Mouse (Mus musculus): ENCODE results near the gene Olfr648.

Gene Olfr648

DNA sequence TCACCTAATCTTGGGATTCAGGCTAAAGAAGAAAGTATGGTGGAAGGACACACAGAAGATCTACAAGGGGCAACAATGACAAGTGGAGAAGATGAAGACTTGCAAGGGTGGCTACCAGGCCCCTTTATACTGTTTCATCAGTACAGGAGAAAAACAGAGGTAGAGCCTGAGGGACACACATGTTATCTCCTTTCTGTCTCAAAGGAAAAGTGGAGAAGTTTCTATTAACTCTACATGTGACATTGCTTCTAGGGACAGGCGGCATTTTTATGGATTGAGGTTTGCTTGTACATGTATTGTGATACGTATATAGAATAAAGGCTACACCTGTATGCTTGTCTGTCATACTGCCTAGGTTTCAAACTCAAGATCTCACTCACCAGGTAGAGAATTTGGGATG, at the start of gene Olfr648:
TSS of gene Olfr648 (minus strand) at position 101 of the 400 bp plus-strand sequence.
- no peak for DNase-seq (ENCODE audit: low spot score)

DNA sequence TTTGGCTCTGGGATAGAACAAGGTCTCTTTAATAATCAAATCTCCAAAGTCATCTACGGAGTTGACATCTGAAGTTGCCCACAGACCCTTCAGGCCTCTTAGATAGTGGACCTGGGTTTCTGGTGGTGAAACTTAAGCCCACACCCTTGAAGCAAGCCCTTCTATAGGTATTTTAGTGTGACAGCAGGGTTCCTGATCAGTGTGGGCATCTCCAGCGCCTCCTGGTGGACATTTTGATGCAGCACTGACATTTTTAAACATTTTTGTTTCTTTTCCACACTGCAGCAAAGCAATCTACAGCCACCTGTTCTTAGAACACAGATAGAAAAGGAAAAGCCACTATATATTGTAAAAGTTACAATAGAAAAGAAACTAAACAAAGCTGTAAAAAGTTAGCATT, 48.0 kb upstream of the Olfr648 start:
- no peak for DNase-seq (ENCODE audit: low spot score)

DNA sequence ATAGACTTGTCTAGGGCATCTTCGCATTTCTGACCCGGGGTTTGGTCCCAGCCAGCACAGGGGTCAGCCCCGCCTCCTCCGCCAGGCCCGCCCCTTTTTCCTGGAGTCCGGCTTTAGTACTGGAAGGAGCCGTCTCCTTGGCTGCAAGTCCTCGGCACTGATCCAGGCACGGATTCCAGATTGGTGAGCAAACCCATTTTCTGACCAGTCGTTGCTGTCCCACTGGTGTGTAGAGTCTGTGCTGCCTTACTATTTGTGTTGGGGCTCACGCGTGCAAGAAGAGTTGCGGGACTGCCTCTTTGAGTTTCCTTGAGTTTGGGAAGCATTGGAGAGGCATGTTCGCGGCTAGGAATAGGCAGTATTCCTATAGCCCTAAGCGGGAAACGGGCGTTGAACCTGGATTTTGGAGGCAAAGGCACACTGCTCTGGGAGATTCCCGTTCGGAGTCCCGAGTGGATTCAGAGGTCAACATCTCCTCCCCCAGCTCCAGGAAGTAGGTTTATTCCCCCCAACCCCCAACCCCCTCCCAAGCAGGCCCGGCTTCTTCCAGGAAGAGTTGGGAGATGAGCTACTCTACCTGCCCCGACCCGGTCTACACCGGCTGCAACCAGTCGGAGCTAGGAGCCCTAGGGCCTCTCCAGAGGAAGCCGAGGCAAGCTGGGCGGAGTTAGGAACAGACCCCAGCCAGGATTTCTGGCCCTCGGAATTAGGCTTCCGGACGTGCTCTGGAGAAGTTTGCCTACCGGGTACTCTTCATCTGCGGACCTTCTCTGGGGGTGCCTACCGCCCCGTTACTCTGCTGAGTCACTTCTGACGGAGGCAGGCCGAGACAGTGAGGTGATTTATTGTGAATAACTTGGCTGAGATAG, 35.7 kb upstream of the Olfr648 start, which contains the start of gene Trim6:
TSS of gene Trim6 (plus strand) at position 93 of the 869 bp plus-strand sequence.
- DNase-seq (ENCODE audit: low spot score) = peak; percentile 73

DNA sequence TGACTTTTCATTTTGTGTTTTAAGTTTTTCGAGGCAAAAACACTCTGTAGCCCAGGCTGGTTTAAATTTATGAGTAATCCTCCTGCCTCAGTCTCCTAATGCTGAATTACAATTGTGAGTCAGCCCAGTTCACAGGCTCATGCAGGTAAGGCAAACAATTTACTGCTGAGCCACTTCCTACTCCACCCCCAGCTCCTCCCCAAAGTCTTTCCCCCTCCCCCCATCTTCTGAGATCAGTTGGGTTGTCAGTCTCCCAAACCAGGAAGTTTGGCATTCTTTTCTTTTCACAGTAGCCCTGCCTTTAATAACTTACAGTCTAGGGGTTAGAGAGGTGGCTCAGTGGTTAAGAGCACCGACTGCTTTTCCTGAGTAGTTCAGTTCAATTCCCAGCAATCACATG, 34.7 kb upstream of the Olfr648 start:
- no peak for DNase-seq (ENCODE audit: low spot score)

DNA sequence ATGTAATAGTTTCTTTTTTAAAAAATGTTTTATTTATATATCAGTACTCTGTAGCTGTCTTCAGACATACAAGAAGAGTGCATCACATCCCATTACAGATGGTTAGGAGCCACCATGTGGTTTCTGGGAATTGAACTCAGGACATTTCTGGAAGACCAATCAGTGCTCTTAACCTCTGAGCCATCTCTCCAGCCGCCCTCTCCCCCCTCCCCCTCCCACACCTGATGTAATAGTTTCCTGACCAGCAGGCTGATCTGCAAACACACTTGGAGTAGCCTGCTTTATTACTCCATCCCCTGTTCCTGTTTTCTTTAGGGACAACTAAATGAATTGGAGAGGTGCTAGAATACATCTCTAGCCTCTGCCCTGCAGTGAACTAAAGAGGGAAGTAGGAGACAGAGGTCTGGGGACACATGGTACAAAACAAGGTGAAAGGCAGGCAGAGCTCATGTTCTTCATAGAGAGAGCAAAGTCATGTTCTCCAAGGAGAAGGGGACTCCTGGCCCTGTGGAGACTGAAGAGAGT, 32.9 kb upstream of the Olfr648 start:
- DNase-seq (ENCODE audit: low spot score) = no peak

DNA sequence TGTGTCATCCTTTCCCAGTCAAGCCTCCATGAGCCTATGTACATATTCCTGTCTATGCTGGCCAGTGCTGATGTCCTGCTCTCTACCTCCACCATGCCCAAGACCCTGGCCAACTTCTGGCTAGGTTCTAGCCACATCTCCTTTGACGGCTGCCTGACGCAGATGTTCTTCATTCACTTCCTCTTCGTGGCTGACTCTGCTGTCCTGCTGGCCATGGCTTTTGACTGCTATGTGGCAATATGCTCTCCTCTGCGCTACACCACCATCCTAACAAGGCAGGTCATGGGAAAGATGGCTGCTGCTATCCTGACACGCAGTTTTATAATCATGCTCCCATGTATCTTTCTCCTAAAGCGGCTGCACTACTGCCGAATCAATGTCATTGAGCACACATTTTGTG, 23.0 kb upstream of the Olfr648 start:
- DNase-seq (ENCODE audit: low spot score) = no peak

DNA sequence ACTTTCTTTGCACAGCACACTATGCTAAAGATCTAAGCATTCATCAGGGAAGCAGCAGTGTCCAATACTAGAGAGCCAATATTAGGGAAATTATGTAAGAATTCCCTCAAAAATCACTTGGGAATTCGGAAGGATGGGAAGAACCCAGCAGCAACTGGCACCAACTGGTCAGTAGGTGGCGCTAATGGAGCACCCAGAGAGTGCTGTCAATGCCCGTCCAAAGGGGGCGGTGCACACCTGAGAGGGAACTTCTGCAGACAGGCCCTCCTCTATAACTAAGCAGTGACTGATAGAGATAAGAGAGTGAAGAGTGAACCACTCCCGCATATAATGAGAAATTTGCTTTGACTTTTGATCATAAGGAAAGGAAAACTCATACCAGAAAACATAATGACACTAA, 16.6 kb upstream of the Olfr648 start:
- DNase-seq (ENCODE audit: low spot score) = peak; percentile 35

DNA sequence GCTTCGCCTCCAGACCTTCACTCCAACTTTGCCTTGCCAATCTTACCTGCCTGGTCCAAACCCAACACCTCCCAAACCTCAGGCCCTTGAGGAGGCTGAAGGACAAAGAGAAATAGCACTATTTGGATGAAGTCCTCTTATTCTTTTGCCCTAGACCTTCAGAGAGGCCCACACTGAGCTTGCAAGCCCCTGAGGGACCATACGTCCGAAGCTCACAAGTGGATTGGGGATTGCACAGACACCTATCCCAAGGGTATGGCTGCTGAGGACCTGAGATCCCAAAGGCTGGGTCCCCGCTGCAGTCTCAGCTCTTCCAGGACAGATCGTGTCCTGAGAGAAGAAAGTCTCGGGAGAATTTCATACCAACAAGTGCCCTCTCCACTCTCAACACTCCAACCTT, 12.7 kb upstream of the Olfr648 start, which contains the start of gene Olfr649:
TSS of gene Olfr649 (minus strand) at position 101 of the 400 bp plus-strand sequence.
- DNase-seq (ENCODE audit: low spot score) = no peak

DNA sequence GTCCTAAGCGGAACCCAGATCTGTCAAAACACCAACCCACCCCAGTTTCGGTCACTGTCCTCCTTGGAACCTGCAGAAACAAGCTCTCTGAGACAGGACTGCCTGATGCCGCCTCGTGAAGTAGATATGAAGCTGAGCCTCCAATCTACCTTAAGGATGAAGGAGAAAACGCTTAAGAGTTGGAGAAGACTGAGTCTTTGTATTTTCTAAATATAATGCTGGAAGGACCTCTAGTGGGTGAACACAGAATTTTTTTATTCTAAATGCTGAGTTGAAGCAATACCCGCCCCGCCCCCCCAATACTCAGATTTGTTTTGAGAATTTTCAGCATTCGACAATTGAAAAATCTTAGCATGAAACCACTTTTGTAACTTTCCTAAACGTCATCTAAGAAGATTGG, 8.1 kb upstream of the Olfr648 start:
- DNase-seq (ENCODE audit: low spot score) = no peak

DNA sequence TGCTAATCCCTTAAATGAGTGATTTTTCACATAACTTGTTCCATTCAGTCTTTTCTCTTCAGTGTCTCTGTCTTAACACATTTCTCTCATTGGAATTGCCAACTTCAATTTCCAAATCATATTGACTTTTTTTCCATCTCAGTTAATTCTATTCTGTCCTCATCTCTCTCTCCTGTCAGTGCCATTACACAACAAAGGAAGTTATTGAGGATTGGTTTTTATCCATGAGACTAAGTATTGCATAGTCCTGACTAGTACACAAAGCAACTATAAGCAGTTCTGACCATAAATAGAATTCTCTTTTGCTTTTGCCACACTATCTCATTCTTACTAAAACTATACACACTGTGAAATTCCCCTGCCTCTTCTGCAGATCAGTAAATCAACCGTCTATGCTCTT, 4.1 kb downstream of the Olfr648 start:
- no peak for DNase-seq (ENCODE audit: low spot score)

DNA sequence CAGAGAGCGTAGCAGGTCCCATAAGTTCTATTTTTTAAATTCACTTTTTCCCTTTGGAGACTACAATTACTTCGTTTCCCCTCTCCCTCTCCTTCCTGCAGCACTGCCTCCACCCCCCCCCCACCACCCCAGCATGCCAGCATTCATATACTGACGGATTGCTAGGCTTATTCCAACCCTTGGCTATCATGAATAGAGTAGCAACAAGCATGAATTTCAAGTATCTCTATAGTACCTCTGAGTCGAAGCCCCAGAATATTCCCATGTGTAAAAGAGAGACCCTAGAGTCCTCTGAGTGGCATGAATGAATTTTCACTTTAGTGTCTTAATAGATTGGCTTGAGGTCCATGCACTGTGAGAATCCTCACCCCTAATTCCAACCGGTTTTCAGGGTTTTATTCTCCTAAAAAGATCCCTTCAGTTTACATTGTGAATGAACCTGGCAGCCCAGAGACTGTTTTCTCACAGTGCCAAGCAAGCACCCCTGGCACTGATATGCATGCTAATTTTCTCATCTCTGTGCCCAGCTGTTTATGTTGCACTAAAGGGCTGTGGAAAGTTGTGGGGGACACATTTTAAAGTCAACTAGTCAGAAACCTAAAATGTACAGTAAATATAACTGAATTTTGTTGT, 4.7 kb downstream of the Olfr648 start:
- DNase-seq (ENCODE audit: low spot score) = no peak

DNA sequence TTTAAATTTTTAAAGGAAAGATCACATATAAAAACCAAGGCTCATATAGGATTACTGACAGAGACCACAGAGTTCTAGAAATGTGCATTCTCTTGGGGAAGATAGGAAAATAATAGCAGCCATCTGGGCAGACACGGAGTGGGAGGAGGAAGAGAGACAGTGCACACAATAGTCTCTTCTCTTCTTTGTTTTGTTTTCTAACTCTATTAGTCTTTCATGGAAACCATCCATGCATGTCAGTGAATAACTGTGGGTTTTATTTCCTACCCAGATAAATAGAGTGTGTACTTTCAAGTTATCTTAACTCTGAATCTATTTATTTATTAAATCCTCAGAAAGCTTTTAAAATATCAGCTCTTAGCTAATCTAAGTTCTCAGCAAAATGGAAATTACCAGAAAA, 8.1 kb downstream of the Olfr648 start:
- no peak for DNase-seq (ENCODE audit: low spot score)

DNA sequence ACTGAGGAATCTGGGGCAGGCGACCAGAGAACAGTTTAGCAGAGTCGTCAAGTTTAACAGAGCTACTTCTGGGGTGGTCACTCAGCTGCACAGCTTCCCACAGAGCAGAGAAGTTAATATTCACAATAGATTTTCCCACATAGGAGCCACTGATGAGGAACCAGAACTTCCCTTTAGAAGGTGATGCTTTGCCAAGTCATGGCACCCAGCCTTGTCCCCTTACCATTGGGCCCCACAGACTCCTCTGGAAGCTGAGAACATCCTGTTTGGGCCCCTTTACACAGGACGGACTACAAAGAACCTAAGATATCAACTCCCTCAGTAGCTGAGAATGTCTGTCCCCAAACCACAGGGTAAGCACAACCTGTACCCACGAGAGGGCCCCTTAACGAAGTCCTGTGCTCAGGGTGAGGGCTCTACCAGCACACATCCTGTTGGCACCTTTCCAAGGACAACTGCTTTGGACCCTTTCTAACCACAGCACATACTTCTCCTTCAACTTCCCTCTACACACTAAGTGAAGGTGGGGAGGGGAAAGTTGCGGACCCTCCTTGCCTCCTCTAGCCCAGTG, 13.5 kb downstream of the Olfr648 start:
- DNase-seq (ENCODE audit: low spot score) = no peak

DNA sequence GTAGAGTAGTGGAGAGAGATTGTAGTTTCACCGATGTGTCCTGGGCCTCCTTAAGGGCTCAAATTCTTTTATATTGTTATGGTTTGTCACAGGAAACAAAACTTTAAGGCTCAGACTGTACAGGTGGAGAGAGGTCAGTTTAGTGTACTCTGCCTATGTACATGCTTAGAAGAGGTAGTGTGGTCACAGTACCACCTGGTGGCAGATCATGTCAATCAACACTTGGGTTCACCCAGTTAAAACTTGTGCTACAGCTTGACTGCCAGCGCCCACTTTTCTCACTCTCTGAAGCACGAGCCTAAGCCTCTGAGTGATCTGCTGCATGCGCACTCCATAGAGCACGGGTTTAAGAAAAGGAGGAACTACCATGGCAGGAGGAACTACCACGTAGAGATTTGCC, 16.1 kb downstream of the Olfr648 start:
- no peak for DNase-seq (ENCODE audit: low spot score)

DNA sequence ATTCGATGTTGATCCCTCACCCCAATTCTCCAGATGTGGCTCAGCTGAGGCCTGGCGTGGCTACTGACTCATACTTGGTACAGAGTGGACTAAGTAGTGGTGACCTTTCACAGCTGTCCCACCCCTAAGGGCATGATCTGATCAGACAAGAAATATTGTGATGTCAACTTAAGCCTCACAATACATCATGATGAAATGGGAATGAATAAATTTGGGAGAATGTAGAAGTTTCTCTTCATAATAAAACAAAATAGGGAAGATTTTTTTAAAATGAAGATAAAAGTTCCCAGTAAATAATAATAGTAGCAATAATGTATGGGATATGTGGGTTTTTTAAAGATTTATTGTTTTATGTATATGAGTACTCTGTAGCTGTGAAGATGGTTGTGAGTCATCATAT, 32.7 kb downstream of the Olfr648 start, which contains the start of gene Ubqlnl:
TSS of gene Ubqlnl (minus strand) at position 101 of the 400 bp plus-strand sequence.
- no peak for DNase-seq (ENCODE audit: low spot score)

DNA sequence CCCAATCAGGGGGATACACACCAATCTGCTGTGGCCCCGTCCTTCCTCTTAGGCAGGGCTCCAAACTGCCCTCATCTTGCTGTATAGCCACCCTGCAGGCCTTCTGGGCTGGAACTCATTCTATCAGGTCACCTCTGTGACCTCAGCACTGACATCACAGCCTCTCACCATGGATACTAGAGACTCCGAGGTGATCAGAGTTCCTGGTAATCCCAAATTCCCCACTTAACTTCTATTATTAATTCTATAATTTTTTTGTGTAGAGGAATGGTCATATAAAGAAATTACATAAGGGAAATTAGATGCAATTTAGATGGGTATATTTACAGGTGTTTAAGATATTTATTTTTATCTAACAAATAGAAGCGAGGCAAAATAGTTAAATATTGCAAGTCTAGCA, 40.0 kb downstream of the Olfr648 start, which contains the start of gene Ubqln3:
TSS of gene Ubqln3 (minus strand) at position 101 of the 400 bp plus-strand sequence.
- DNase-seq (ENCODE audit: low spot score) = no peak

DNA sequence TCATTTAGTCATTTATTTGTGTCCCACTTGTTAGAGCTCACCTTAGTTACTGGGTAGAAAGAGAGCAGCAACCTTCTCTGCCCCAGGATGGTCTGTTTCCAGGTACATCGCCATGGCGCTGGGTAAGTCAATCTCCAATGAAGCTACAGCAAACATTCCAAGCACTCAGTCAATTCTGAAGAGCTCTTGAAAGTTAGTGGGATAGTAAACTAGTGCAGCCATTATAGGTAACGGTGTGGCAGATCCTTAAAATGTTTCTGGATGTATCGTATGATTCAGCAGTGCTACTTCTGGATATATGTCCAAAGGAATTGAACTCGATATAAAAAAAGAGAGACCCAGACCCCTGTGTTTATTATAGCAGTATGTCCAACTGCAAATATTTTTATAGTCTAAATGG, 45.9 kb downstream of the Olfr648 start, which contains the start of gene Olfr643:
TSS of gene Olfr643 (minus strand) at position 101 of the 400 bp plus-strand sequence.
- DNase-seq (ENCODE audit: low spot score) = no peak

DNA sequence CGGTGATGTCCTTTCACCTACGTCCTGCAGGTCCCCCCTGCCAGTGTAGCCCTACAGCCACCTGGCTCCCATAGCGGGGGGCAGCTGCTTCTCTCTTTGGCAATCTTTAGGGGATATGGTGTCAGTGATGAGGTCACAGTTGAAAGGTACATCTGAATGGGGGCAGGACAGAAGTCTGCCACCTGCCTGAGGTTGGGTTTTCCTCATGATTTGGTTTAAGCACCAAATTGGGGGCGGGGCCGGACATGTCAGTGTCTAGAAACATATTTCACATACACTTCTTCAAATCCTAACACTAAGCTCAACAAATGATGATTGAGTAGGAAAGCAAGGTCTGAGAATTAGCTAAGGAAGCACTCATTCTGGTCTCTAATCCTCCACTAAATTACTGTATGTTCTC, 53.5 kb downstream of the Olfr648 start, which contains the start of gene Ubqln5:
TSS of gene Ubqln5 (minus strand) at position 101 of the 400 bp plus-strand sequence.
- no peak for DNase-seq (ENCODE audit: low spot score)
